Mouse (Mus musculus): ENCODE data around the gene Entpd2. TPM values are rescaled to one million over a fixed set of nuclear protein-coding genes. Genes with fewer than 3 reads are reported as not detected.

Entpd2 gene
- not detected for total RNA-seq (2018; cell fraction: chromatin; rRNA removed)
- total RNA-seq (2018; cell fraction: cytosol; rRNA removed): under 1 TPM in 9 of 26 experiments, not detected in 17; 0.06 to 0.19 (median 0.10) TPM
- total RNA-seq (2018; cell fraction: nucleus; rRNA removed): not detected
- polyA plus RNA-seq (2018): 0.07 TPM in 1 of 3 replicates, not detected in the others

DNA sequence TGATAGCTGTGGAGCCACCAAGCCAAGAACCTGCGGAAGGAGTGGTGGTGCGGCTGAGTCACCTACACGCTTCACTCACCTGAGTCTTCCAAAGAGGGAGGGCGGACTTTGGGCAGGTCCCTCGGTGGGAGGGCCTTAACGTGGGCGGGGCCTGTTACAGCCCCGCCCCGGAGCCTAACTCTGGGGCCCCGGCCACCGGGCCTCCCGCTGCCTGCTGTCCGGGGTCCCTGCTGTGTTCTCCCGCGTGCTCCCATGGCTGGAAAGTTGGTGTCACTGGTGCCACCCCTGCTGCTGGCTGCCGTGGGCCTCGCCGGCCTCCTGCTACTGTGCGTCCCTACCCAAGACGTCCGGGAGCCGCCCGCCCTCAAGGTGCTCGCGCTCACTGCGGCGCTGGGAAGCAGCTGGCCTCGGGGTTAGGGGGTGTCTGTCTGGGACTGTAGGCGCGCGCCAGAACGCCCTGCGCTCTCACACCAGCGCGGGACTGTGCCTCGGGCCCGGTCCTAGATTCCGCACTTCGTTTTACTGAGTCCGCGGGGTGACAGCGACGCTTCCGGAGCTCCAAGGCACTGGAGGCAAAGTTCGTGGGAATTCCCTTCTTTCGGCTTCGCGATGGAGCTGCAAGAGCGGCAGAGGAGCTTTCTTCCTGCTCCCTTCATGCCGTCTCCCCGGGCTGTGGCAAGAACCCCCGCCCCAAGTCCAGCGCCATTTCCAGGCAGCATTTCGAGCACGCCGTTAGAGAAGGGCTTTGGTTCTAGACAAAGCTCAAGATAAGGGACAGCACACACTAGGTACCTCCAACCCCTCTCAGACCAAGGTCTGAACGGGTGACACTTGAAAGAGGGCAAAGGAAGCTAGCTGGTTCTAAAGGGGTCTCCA is at the start of gene Entpd2:
Gene Entpd2 (plus strand): TSS at position 154 of the 876 bp plus-strand sequence.
- H3K4me3 ChIP-seq (ENCODE audit: inconsistent target): no peak within 1 kb of the TSS
- no peak within 1 kb of the TSS for H3K27ac ChIP-seq
- no peaks in the 10 kb centered on the region for H3K79me2 ChIP-seq (ENCODE audit: inconsistent target)
- H3K36me3 ChIP-seq (ENCODE audit: inconsistent target): no peaks in the 10 kb centered on the region
- 3% methylated on average over 57 of the region's 57 CpGs for WGBS (ENCODE audit: missing documents)

DNA sequence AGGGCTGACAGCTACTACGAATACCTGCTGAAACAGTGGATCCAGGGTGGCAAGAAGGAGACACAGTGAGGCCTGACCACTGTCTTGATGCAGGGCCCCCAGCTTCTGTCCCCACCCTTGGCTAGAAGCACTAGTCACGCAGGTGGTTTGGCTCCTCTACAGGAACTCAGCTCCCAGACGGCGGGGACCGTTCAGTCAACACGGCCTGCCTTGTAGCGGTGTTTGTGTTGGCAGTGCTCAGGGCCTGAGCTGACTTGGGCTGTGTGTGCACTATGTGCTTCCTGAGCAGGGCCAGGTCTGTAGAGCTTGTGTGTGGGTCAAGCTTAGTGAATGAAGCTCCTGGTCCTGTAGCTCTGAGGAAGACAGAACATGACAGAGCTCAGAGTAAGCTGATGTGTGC is 47.5 kb upstream of the Entpd2 start:
- Histone ChIP-seq H3K79me2 (ENCODE audit: inconsistent target) (peaks cover 6% of the 10 kb centered on the region; the same call in 1 of the 2 replicates), H3K27ac (no peak overlapping the region), H3K36me3 (ENCODE audit: inconsistent target) (peaks cover 91% of the 10 kb centered on the region), H3K4me3 (ENCODE audit: inconsistent target) (no peak overlapping the region)
- 85% methylated on average over 7 of the region's 7 CpGs for WGBS (ENCODE audit: missing documents)

DNA sequence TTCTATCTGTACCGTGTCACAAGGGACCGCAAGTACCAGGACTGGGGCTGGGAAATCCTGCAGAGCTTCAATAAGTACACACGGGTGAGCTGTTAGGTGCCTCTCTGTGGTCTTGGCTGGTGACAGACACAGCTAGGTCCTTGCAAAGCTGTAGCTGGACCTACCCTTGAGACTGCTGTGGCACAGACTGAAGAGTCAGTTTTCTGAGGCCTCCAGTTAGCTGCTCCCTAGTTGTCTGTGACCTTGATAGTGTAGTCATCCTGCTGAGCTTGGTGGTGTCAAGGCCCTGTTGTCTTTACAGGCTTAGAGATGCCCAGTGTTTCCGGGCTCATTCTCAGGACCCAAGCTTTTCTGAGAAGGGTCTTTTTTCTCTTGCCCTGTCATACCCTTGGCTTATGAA is 46.2 kb upstream of the Entpd2 start:
- peaks cover 19% of the 10 kb centered on the region for H3K79me2 ChIP-seq (ENCODE audit: inconsistent target)
- no peak overlapping the region for H3K27ac ChIP-seq
- H3K36me3 ChIP-seq (ENCODE audit: inconsistent target): peaks cover 90% of the 10 kb centered on the region
- 95% methylated on average over 4 of the region's 4 CpGs for WGBS (ENCODE audit: missing documents)
- H3K4me3 ChIP-seq (ENCODE audit: inconsistent target): no peak overlapping the region

DNA sequence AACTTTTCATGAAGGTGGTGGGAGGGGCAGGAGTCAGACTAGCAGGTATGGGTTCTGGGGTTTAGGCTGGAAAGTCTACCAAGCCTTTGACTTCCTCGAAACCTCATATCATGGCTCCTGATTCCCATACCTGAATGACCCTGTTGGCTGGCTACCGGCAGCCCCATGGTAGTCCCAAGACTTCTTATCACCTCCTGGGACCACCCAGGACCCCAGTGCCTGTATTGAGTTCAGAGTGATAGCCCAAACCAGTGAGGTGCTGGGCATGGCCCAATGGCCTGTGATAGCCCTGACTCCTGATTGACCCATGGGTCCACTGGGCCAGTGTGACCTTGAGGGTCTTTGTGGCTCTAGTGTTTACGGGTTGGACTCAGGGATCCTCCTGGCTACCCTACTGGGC is 45.0 kb upstream of the Entpd2 start:
- Histone ChIP-seq H3K27ac (no peak overlapping the region), H3K79me2 (ENCODE audit: inconsistent target) (peaks cover 31% of the 10 kb centered on the region), H3K4me3 (ENCODE audit: inconsistent target) (no peak overlapping the region), H3K36me3 (ENCODE audit: inconsistent target) (peaks cover 81% of the 10 kb centered on the region)
- WGBS (ENCODE audit: missing documents): 98% methylated on average over 3 of the region's 3 CpGs

DNA sequence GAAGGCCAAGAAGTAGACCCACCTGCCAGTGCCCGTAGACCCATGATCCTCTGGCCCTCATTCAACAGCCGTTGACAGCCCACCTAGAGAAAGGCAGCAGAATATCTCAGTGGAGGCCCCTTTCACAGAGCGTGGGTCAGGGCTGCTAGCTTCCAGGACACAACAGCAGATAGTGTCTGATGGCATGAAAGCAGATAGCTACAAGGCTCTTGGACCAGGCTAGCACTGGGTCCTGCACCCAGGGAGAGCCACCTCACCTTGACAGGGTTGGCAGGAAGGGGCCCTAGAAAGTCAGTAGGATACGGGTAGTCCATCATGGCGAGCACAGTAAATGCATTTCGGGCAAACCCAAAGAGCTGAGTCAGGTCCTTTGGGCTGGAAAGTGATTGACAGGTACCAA is 41.5 kb upstream of the Entpd2 start:
- Histone ChIP-seq H3K4me3 (ENCODE audit: inconsistent target) (no peak overlapping the region; the same call in 1 of the 2 replicates), H3K27ac (no peak overlapping the region), H3K36me3 (ENCODE audit: inconsistent target) (peaks cover 53% of the 10 kb centered on the region), H3K79me2 (ENCODE audit: inconsistent target) (peaks cover 44% of the 10 kb centered on the region)
- WGBS (ENCODE audit: missing documents): 90% methylated on average over 6 of the region's 6 CpGs

DNA sequence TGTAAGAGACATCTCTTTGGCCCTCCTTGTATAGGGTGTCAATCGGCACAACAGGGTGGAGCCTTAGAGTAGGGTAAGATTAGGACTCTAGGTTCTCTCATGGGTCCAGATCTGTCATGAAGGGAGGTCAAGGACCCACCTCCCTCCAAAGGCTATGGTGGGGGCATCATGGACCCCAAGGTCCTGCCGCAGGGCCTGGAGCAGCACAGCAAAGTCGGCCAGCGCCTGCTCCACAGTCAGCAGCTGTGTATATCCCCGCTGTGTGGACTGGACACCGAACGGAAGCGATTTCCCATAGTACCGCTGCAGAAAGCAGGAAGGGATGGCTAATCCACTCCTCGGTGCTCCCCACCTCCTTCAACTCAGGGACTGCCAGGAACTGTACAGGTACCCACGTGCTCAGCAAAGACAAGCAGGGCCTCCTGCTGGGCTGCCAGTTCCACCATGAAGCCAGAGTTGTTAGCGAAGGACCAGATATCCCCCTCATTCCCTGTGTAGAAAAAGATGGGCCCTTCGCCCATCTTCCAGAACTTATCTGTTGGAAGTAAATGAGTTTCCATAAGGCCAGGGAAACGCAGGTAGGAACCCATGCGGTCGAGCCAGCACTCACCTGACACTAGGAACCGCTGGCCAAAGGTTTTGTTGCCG is 40.1 kb upstream of the Entpd2 start:
- WGBS (ENCODE audit: missing documents): 54% methylated on average over 17 of the region's 18 CpGs
- Histone ChIP-seq H3K79me2 (ENCODE audit: inconsistent target) (peaks cover 44% of the 10 kb centered on the region), H3K4me3 (ENCODE audit: inconsistent target) (peak overlapping the region; percentile 90), H3K27ac (peak overlapping the region; percentile 79), H3K36me3 (ENCODE audit: inconsistent target) (peaks cover 43% of the 10 kb centered on the region)

DNA sequence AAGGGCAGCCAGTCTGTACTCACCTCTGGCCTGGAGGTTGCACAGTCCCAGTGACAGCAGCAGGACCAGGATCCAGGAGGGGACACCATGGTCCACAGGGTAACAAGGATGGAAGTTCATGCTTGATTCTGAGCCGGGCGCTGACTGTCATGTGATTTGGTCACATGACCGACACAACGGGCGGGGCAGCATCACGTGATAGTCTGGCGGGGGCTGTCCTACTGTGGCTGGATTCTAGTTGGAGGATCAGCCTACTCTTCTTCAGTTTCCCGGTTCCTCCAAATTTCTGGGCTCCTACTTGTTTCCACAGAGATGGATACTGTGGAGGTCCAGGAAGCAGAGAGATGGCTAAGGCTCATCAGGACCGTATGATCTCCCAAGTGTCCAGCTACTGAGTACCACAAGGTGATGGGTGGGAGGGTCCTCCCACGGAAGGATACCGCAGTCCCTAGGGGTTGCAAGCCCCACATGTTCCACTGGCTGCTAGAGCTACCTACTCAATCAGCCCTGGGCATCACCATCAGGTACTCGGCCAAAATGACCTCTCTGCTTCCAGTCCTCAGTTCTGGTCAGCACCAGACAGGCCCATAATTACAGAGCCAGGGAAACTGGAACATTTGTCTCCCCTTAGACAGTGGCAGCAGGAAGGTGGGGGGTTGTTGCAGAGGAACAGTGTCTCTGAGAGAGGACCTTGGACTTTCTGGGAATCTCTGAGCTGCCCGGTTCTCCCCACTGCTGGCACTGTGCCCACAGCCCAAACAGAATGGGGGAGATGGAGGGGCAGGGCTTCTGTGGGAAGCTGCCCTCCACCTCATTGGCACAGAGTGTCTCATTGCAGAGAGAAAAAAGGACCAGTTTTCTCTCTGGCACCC is 39.2 kb upstream of the Entpd2 start, which contains the start of gene Dpp7:
Gene Dpp7 (minus strand): TSS at position 152 of the 872 bp plus-strand sequence.
- peaks cover 43% of the 10 kb centered on the region for H3K36me3 ChIP-seq (ENCODE audit: inconsistent target)
- 7% methylated on average over 13 of the region's 13 CpGs for whole genome bisulfite sequencing (ENCODE audit: missing documents)
- peaks cover 45% of the 10 kb centered on the region for H3K79me2 ChIP-seq (ENCODE audit: inconsistent target)
- H3K4me3 ChIP-seq (ENCODE audit: inconsistent target): peak within 1 kb of the TSS; percentile 90
- H3K27ac ChIP-seq: peak within 1 kb of the TSS; percentile 79

DNA sequence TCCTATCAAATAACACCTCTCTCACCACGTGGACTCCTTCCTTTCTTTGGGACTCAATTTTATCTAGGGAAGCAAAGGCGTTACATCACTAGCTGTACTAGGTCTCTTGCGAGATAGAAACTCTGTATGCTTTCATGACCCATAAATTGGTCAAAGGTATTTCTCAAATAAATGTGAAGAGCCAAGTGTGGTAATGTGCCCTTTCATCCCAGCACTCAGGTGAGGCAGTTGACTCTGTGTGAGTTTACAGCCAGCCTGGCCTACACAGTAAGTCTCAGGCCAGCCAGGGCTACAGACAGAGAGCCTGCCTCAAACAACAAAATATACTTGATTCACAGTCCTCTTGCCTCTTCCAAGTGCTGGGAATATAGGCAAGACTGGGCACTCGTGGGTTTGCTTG is 35.8 kb upstream of the Entpd2 start:
- 72% methylated on average over 4 of the region's 4 CpGs for WGBS (ENCODE audit: missing documents)
- H3K79me2 ChIP-seq (ENCODE audit: inconsistent target): peaks cover 56% of the 10 kb centered on the region
- no peak overlapping the region for H3K27ac ChIP-seq
- no peak overlapping the region for H3K4me3 ChIP-seq (ENCODE audit: inconsistent target)
- H3K36me3 ChIP-seq (ENCODE audit: inconsistent target): peaks cover 43% of the 10 kb centered on the region

DNA sequence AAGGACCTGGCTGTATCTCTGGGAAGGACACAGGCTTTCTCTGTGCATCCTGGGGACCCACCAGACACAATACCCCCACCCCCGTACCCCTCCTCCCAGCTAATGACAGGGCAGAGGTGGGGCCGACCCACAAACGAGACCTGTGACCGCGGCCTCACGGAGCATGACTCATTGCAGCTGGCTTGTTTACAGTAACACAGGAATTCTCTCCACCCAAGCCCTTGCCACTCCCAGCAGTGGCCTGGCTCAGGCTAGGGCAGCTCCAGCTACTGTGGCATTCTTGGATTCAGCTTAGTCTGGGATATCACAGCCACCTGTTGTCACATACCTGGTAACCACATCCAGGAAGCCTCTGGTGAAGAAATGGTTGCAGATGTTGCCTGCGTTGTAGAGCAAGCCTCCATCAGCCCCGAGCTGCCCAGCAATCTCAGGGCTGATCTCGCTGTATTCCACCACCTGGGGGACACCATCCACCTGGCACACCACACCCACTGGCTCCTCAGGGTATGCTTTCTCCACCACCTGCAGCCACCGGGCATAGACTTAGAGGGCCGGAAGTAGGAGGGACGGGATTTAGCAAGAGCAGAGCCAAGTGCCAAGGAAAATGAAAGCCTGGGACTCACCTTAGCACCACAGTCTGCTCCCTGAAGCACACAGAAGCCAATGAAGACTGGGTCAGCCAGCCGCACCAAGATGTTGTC is 32.0 kb upstream of the Entpd2 start:
- 72% methylated on average over 13 of the region's 13 CpGs for WGBS (ENCODE audit: missing documents)
- H3K27ac ChIP-seq: peak overlapping the region; percentile 81; the same call in 1 of the 2 replicates
- H3K36me3 ChIP-seq (ENCODE audit: inconsistent target): peaks cover 43% of the 10 kb centered on the region
- H3K79me2 ChIP-seq (ENCODE audit: inconsistent target): peaks cover 39% of the 10 kb centered on the region
- H3K4me3 ChIP-seq (ENCODE audit: inconsistent target): peak overlapping the region; percentile 94; the same call in 1 of the 2 replicates

DNA sequence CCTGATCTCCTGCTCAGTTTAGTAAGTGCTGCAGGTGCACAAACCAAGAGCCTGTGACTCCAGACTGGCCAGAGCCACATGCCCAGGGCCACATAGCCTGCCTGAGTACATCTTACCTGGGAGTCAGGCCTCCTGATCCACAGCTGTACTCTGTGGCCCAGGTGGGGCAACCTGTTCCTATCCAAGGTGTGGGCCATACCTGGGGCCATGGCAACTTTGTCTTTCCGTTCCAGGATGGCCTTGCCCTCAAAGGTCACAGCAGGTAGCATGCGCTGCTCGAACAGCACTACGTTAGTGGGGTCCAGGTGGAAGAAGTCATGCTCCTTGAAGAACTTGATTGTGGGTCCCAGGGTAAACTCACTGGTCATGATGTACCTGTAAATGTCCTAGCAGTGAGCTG is 31.4 kb upstream of the Entpd2 start:
- peak overlapping the region; percentile 81 for H3K27ac ChIP-seq
- 89% methylated on average over 4 of the region's 4 CpGs for WGBS (ENCODE audit: missing documents)
- peak overlapping the region; percentile 94 for H3K4me3 ChIP-seq (ENCODE audit: inconsistent target)
- peaks cover 43% of the 10 kb centered on the region for H3K36me3 ChIP-seq (ENCODE audit: inconsistent target)
- H3K79me2 ChIP-seq (ENCODE audit: inconsistent target): peaks cover 39% of the 10 kb centered on the region

DNA sequence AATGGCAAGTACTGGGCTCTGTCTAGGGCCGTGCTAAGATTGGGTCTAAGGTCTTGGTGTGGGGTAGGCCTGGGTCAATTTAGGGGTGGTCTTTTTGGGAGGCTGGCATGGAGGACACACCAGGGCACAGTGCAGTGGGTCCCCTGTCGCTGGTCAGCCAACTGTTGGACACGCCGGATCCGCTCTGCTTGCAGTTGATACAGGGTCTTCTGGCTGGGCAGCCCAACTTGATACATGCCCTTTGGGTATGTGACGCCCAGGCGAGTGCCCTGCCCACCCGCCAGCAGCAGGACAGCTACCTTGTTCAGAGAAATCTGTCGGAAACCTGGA is 30.9 kb upstream of the Entpd2 start:
- Histone ChIP-seq H3K36me3 (ENCODE audit: inconsistent target) (peaks cover 43% of the 10 kb centered on the region), H3K4me3 (ENCODE audit: inconsistent target) (peak overlapping the region; percentile 94), H3K79me2 (ENCODE audit: inconsistent target) (peaks cover 39% of the 10 kb centered on the region), H3K27ac (peak overlapping the region; percentile 81)
- WGBS (ENCODE audit: missing documents): 19% methylated on average over 9 of the region's 9 CpGs

DNA sequence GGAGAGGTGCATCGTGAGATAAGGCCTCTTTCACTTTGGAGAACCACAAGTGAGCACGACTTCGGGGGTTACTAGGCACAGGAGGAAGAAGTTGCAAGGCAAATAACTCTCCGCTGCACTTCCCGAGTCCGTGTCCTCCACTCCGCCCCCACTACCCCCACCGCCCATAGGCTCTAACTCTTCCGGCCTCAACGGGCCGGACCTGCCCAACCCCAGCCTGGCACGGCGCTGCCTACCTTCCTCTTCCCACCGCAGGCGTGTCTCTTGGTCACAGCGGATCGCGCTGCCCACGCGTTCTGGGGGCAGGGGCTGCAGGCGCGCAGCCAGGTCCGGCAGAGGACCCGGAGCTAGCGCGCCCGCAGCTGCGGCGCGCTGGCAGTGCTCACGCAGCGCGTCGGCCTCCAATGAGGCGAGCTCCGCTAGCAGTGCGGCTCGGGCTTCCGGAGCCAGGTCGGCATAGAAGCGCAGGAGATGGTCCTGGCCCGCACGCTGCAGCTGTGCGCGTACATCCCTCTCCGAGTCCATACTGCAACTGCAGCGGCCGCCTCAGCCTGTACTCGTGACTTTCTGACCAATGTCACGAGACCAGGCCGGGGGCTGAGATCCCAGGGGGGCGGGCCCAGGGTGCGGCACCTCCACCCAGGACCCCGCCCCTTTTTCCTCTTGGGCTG is 30.4 kb upstream of the Entpd2 start, which contains the start of gene Uap1l1:
Gene Uap1l1 (minus strand): TSS at position 592 of the 671 bp plus-strand sequence.
- H3K36me3 ChIP-seq (ENCODE audit: inconsistent target): peaks cover 43% of the 10 kb centered on the region
- H3K79me2 ChIP-seq (ENCODE audit: inconsistent target): peaks cover 39% of the 10 kb centered on the region
- peak within 1 kb of the TSS; percentile 81 for H3K27ac ChIP-seq
- under 1% methylated on average over 45 of the region's 54 CpGs for WGBS (ENCODE audit: missing documents)
- H3K4me3 ChIP-seq (ENCODE audit: inconsistent target): peak within 1 kb of the TSS; percentile 94

DNA sequence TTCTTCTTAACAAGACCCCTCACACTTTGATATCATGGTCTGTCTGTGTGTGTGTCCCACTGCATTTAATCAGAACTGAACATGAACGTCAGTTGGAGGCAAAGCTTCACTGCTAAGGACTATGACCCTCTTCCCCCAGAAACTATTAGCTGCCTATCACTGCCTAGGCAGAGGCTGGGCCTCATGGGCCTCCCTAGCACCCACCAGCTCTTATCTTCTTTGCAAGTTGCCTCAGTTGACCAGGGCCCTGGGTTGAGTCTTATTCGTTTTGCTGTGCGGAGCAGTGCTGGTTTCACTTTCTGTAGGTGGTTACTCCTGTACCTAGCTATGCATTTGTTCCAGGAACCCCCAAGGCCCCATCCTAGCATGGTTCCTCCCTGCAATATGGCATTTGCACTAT is 25.7 kb upstream of the Entpd2 start:
- Histone ChIP-seq H3K27ac (no peak overlapping the region), H3K4me3 (ENCODE audit: inconsistent target) (no peak overlapping the region), H3K36me3 (ENCODE audit: inconsistent target) (no peaks in the 10 kb centered on the region), H3K79me2 (ENCODE audit: inconsistent target) (peaks cover 2% of the 10 kb centered on the region; the same call in 1 of the 2 replicates)
- 93% methylated on average over 3 of the region's 3 CpGs for WGBS (ENCODE audit: missing documents)
